Mouse (Mus musculus) adrenal gland, adult 2 months (tissue): ENCODE results near the gene Adh7. TPM values are rescaled to one million over a fixed set of nuclear protein-coding genes. Genes with fewer than 3 reads are reported as not detected.

ENCODE experiments used
- DNase-seq: peaks from one replicate; pipeline ENCODE4 v3.0.0; 2021
- long read RNA-seq: library from polyadenylated mRNA; stranded (forward); transcript quantifications from one replicate; pipeline ENCODE4 v2.0.0, GENCODE M21; 2021
- polyA plus RNA-seq: library from polyadenylated mRNA; depleted of rRNA; stranded (reverse); fragments of >200 nt; gene quantifications from 2 replicates; pipeline ENCODE4 v1.2.3, GENCODE M21; 2012; rRNA removed
- total RNA-seq, 2 experiments: library from RNA; stranded (reverse); gene quantifications; 2 replicates each; pipeline ENCODE4 v1.2.3; 2021

The Adh7 gene
- total RNA-seq (10 to 100 TPM in 1 of 2 experiments, 1 to 10 TPM in 1; 8.4 to 61.8 TPM), polyA plus RNA-seq (3.9 and 4.4 TPM in 2 replicates)
- long read RNA-seq, transcript Adh7-201 (9 exons, 3,432 nt): major isoform, 7 of 12 reads
- long read RNA-seq, partial matches to known transcripts: 2 of 12 reads
- long read RNA-seq, other reads (novel, unspliced or antisense): 3 of 12 reads

DNA sequence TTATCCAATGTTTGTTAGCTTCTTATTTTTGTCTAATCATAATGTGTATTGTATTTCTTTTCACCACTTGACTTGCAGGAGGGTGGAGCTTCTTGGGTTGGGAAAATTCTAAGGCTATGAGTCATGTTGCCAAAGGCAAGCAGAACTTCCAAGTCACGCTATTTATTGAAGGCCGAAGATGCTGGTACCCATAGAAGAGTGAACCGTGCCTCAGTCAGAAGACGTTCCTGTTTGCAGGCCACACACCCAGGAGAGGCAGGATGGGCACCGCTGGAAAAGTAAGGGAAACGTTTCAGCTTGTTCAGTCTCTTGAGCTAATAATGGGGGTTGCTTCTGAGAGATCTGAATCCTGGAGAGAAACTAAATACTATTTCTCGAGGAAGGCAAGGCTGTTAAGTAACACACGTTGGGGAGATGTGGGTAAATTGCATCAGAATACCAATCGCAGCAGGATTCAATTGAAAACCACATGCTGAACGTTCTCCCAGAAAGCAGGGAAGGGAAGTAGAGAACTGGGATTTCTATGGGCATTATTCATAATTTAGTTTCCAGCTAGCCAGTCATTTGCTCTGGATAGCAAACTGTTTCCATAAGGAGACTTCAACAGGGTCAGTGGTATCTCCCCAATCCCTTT is at the start of gene Adh7:
Adh7 (plus strand) TSS at position 130 of the 634 bp plus-strand sequence.
- no peak for DNase-seq

DNA sequence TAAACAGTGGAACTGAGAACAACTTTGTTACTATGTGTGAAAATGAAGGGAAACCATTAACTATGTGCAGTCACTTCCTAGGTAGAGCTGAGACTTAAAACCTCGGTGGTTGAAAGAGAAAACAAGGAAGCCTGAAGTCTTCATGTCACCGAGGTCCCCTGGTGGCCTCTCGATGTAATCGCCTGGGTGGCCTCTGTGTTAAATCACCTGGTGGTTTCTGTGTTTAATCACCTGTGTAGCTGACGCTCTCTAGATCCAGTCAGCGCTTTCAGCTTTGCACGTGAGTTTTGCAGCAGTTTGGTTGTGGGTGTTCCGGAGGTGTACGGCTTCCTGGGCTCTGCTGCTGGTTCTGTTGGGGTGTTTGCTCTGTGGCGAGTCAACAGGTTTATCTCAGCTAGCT is 44.3 kb upstream of the Adh7 start:
- no peak for DNase-seq

DNA sequence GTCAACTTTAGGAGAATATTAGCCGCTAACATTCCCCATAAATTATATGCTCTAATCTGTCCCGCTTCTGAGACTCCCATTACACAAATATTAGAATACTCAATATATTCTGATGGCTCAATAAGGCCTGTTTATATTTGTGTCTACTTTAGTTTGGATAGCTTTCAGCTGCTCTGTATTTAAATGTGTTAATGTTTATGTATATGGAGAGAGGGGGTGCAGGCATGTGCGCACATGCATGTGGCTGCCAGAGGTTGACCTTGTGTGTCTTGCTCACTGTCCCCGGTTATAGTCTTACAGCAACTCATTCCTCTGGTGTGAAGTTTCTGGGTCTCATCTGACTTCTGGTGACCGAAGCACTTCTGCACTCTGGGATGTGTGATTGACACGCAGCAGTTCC is 42.0 kb upstream of the Adh7 start:
- no peak for DNase-seq

DNA sequence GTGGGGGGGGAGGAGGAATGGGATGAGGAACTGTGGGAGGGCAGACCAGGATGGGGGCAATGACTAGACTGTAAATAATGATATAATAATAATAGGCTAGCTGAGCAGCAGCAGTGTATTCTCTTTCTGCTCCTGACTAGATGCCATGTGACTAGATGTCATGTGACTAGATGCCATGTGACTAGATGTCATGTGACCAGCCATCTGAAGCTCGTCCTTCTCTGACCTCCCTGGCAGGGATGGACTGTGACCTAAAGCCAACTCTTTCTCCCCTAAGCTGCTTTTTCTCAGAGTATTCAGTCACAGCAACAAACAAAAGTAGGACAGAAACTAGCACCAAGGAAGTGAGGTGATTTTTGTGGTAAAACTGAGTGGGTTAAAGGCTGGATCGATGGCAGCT is 35.5 kb upstream of the Adh7 start:
- DNase-seq: no peak

DNA sequence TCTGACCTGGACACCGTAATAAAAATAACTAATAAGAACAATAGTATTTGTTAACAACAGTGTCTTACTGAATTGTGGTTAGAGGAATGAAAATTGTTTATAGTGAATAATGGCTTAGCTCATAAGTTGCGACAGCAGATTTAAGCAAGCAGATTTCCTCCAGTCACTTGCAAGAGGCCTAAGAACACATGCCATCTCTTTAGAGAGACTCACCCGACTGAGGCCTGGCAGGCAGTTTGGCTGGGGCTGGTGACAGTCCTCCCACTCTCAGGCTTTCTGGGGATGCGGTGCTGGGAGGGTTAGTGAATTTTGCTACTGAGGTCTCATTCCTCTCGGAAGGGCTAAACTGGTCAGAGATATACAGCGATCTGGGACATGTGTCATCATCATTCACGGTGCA is 34.2 kb upstream of the Adh7 start:
- DNase-seq: no peak

DNA sequence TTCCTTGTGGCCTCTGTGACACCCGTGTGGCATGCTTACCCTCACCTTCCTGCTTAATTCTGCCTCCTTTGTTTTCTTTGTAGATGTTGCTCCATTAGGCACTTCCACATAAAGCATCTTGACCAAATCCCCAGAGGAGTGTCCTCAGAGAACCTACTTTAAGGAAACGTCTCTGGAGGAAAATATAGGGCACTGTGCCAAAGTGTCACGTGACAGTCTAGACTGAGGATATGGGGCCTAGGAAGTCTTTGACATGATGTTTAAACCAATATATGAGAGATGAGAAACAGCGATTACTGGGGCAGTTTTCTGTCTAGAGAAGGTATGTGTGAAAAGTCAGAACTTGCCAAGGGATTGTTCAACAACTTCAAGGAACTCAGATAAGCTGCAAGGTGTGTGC is 32.3 kb upstream of the Adh7 start:
- DNase-seq: no peak

DNA sequence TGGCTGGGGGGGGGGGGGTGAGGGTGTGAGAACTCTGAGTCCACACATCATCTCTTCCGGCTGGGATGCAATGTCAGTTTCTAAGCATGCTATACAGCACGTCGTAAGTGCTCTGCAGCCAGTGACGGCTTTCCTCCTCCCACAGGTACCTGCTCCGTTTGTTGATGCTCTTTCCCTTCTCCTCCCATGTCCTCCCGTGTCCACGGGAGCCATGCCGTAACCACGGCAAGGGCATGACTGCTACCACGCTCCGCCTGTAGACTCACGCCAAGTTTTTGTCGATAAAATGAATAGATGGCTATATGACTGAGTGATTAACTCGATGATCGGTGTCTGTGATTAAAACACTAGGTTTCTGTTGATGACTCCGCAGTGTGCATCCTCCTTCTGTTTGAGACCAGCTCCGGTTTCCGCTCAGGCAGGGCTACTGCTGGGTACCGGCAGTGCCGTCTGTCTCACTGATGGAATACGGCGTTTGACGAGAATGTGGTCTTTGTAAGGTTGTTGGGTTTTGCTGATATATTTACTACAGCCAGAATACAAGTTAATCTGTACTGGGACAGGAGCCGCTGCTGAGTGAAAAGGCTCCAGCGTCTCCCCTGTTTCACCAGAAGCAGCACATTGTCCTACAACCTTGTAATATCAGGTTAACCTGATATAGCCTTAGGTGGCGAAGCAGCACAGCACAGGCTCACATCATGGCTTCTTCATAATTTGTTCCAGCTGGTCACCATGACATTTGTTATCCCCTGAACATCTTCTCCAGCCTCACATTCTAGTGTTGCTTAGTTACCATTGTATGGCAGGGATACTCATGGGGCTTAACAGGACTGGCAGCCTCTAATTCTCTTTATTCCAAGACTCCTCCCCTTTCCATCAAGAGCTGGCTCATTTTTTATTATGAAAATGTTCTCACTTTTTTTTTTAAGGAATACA is 31.3 kb upstream of the Adh7 start:
- no peak for DNase-seq

DNA sequence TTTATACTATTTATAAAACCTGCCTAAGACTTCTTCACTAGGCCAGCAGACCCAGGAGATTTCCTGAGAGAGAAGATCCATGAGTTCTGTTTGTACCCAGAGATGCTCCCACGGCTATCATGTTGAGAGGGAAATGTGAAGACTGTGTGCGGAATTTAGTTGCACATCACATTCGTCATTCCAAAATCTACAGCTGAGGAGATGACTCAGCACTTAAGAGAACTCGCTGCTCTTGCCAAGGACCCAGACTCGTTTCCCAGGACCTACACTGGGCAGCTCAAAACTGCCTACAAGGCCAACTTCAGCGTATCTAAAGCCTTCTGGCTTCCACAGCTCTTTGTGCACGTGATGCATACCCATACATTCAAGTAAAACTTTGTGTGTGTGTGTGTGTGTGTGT is 25.3 kb upstream of the Adh7 start:
- DNase-seq: peak; percentile 68

DNA sequence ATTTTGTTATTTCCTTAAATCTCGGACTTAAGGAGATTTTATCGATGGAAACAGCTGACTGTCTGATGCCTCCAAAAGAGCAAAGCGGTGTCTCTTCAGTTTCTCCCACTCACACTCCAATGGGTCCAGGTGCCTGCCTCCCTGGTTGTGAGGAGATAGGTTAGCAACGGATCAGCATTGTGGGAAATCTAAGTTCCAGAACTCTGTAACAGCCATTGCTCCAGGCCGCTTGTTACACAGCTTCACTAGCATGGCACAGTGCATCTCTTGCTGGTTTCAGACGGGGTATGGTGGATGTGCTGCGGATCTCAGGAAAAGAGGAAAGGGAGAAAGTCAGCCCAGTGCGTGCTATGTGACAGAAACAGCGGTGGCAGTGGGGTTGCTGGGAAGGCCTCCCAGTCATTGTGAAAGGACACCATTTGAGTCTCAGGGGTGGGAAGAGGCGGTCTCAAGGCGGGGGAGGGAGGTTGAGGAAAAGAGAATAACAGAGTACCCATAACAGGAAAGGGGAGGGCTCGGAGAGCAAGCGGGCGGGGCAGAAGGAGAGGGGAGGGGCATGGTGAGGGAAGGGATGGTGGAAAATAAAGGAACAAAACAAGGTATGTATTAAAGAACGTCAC is 23.8 kb upstream of the Adh7 start, which contains the start of gene 4930579F01Rik:
4930579F01Rik (minus strand) TSS at position 143 of the 620 bp plus-strand sequence.
- no peak for DNase-seq

DNA sequence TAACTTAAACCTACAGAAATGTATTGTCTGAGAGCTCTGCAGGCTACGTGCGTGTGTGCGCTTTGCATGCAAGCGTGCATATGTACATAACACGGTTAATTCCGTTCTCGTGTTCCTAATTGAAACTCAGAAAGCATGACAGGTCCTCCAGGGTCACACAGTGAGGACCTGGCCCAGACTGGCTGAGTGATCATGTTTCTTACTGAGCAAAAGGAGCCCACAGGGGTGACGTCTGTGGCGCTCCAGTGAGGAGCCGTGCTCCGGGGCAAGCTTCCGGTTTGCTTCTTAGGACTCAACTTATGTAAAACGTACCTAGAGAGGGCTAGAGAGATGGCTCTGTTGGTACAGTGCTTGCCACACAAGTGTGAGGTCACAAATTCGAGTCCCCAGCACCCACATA is 20.5 kb upstream of the Adh7 start:
- DNase-seq: no peak

DNA sequence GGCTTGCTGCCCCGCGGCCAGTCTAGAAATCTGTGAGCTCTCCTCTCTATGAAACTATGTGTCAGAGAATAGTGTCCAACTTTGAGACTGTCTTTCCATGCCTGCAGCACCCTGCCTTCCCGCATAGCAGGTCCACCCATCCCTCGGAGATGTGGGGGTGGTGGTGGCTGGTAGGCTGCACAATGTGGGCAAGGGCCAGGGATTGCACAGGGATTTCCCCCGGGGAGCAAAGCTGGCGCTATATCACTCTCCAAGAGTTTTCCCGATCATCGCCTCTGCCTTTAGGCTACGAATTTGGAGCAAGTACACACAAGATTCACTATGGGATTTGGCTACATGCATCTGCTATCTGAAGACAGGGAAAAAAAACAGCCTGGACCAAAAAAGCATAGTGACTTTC is 20.0 kb upstream of the Adh7 start:
- no peak for DNase-seq

DNA sequence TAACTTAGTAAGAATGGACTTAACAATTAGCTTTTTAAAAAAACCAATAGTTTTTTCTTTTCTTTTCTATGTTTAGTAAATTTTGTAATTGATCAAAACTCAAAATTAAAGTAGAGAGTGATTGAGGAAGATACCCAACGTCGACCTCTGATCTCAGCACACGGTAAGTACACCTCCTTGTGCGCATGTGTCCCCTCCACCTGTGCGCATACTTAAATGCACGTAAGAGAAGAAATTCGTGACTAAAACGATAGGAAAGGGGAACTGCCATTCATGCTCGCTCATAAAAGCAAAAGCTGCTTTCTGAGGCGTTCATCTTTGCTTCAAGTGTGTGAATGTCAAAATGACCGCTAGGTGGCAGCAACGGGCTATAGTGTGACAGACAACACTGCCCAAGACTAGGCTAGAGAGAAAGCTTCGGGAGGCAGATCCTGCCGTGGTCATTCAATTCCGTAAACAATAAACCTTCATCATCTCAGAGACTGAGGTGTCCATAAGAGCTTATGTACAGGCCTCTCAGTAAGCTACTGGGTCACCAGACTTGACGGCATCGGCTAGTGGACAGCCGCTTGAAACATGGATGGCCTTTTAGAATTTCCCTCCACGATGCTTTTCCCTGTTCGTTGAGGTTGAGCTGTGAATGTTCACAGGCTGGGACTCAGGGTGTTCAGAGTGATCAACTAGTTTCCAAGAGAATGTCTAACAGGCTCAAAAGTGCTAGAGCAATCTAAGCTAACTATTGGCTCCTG is 19.4 kb upstream of the Adh7 start:
- DNase-seq: peak; percentile 88

DNA sequence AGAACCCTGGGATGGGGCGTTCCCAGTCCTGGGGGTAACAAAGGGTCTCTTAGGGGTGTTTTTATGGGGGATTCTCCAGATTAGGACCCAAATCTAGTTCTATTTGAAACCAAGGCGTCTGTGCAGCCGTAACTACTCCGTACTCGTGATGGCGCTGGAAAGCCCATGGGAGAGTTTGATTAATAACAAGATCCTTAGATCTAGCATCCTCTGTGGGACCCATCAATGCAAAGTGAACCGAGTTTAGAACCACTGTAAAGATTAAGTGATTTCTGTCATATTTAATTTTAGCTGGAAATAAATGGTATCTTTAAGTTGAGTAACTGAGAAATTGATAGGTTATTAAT is 18.9 kb upstream of the Adh7 start:
- no peak for DNase-seq

DNA sequence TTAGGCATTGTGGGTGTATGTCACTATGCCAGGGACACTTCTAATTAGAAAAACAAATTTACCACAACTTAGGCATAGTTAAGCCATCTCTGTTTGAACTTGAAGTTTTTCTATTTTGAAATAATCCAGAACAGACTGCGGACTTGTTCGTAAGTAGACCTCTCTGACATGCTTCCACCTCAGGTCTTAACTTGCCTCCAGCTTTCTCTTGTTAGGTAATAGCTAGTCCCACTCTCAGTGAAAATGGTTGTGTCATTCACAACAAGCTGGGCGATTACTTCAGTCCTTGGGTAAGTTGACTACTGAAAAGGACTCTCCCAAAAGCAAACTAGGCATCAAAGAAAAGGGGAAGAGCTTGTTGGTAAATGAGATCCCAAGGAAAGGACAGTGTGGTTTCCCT is 8.7 kb upstream of the Adh7 start:
- no peak for DNase-seq

DNA sequence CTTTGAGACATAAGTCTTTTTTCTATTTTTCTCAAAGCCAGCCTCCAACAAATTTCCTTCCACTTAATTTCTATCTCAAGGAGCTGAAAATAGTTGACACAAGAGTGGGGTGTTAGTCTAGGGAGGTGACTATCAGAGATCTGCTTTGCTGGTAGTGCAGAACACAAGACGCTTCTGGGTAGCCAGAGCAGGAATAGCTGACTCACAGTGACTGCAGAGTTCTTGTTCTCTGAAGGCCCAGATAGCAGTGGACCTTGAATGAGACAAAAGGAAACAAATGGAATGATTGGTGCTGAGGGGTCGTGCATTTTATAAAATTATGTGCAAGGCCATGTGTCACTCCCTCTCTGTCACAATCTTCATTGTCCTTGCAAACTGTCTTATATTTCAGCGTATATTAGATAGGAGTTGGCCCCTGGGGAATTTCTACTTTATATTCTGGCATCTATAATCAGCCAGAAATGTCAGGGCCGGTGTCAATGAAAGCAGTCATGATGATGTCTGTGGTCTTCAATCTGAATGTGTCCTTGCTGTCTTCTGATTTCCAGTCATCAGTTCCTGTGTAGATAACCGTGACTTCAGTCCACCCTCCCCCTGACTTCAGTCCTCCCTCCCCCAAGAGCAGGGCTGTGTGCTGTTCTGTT is 7.0 kb upstream of the Adh7 start:
- peak; percentile 83 for DNase-seq

DNA sequence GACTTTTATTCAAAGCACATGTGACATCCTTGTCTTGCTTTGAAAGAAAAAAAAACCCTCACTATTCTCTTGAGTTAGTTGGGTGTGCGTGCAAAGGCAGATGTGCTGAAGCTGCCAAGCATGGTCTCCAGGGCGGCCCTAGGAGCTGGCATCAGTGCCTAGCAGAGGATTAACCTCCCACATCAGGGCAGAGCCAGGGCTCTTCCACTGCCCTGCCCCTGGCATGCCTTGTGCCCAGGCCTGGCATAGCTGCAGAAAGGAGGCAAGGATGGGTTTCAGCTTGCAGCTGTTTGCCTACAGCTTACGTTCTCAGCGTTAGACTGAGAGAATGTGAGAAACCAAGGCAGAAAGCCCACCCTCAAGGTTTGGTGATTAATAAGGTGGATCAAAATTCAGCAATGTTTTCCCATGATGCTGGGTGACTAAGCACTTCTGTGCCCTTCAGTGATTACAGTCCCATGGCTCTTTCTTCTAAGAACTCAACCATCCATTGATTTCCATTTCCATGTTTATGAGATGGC is 5.1 kb upstream of the Adh7 start:
- peak; percentile 62 for DNase-seq

DNA sequence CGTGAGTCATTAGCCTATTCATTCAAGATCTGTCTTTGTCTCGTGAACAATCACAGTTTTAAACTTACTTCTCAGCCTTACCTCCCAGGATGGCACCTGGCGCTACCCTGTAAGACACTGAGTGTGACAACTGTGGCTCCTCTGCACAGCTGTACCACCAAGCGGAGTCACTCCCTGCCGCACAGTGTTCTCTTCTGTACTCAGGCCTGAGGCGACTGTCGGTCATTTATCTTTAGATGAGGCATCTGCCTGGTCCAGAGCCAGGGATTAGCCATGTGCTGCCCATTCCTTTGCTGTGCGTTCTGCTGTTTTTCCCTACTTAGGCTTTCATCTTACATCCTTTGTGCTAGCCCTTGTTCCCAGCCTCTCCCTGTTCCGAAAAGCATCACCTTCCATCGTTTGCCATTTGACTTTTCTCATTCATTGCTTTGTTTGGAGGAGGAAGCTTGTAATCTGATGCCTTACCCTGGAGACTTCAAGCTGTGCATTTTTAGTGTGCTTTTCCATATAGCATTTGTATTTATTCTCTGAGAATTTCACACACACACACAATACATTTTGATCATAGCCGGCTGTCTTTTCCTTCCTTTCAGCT is 2.1 kb upstream of the Adh7 start:
- peak; percentile 78 for DNase-seq

DNA sequence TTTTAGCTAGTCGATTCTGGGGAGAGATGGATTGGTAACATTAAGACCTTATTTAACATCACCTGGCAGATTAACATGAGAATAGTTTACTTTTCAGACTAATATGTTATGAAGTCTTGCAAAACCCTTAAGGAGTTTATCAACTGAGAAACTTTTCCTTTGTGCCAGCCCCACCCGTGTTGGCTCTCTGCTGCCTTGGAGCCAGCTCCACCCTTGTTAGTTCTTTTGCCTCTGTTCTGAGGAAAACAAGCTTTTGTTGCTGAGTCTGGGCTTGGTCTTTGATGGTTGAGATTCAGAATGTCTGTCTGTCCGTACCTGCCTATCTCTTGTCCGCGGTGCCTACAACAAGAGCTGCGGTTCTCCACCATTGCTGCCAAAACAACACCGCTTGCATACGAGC is 1.5 kb upstream of the Adh7 start:
- DNase-seq: no peak

DNA sequence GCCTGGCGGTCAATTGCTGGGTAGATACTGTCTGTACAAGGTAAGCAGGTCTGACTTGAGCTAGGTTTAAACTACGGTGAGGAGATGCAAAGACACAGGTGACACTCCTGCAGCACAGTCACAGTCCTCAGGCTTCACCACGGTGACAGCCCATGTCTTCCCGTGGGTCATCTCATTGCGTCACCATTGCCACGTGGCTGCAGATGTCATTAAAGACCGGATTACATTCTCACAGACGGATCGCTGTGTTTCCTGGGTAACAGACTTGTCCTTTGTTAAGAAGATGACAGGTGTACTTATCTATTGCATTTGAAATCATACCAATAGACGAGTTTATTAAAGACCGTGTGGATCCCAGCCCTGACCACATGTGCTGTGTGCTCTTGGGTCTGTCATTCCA is 3.6 kb downstream of the Adh7 start:
- DNase-seq: no peak

DNA sequence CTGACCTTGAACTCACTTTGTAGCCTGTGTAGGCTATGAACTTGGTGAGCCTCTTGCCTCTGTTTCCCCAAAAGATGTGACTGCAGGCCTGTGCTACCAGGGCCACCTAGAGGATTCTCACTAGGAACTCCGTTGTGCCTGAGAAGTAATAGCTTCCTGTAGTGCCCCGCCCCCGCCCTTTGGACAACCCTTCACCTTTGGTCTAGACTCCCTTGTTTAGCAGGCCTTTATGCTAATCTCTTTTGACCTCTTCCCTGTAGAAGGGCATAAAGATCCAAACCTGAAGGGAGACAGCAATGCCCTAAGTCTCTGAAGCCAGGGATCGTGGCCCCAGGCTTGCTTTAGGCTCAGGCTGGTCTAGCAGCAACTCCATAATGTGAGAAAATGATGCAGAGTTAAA is 5.0 kb downstream of the Adh7 start:
- no peak for DNase-seq

DNA sequence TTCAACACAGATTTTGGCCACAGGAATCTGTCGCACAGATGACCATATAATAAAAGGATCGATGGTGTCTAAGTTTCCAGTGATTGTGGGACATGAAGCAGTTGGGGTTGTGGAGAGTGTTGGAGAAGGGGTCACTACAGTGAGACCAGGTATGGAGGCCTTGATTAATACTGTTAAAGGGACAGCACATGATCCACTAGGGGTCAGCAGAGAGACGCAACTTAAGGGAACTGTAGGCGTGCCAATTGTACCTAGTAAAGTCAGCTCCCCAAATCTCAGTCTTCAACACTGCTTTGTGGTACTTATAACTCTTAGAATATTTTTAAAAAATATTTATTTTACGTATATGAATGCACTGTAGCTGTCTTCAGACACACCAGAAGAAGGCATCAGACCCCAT is 5.4 kb downstream of the Adh7 start:
- peak; percentile 76 for DNase-seq
